Mouse (Mus musculus): ENCODE results near the gene Lhx3. TPM values are rescaled to one million over a fixed set of nuclear protein-coding genes. Genes with fewer than 3 reads are reported as not detected.

The Lhx3 gene
- polyA plus RNA-seq, 1 experiment from 2014 or later, result not detected

DNA sequence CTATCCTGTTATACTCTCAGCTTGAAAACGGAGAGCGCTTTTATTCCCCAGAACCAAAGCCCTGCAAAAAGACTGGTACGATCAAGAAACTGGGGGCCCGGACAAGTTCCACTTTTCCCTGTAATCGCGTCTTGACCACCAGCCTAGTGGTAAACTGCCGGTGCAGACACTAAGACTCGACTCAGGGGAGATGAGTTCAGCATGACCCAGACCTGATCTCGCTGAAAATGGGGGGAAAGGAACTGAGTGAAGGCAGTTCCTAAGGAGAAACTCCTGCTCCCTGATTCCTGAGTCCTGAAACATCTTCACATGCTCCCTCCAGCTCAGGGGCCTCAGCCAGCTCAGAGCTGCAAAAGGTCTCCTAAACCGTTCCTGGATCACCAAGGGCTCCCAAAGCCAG, 2.3 kb downstream of the Lhx3 start:
- TF ChIP-seq CTCF (IDR thresholded peaks at IDR 0.05; ENCODE audit: low read depth), result no peak
- Histone ChIP-seq H3K9me3 (replicated peaks; ENCODE audit: low read length) (no peaks in the 10 kb centered on the region), H3K9ac (ENCODE audit: low read depth, low read length) (no peak overlapping the region), H3K27ac (no peak overlapping the region), H3K4me2 (ENCODE audit: low read length) (no peak overlapping the region), H3K4me1 (replicated peaks; ENCODE audit: insufficient read depth, low read length) (no peaks in the 10 kb centered on the region; the same call in 1 of the 2 replicates), H3K4me3 (replicated peaks; ENCODE audit: low read depth, low read length) (no peak overlapping the region), H3K27me3 (ENCODE audit: insufficient read depth, low read length) (peaks cover 72% of the 10 kb centered on the region), H3K36me3 (ENCODE audit: insufficient read depth, low read length) (peaks cover 5% of the 10 kb centered on the region; the same call in 1 of the 2 replicates)
- WGBS, result 9% methylated on average over 10 of the region's 10 CpGs
- no peak for DNase-seq (ENCODE audit: low spot score)
- no peak for ATAC-seq (replicated peaks; ENCODE audit: low FRiP score, low read depth)

DNA sequence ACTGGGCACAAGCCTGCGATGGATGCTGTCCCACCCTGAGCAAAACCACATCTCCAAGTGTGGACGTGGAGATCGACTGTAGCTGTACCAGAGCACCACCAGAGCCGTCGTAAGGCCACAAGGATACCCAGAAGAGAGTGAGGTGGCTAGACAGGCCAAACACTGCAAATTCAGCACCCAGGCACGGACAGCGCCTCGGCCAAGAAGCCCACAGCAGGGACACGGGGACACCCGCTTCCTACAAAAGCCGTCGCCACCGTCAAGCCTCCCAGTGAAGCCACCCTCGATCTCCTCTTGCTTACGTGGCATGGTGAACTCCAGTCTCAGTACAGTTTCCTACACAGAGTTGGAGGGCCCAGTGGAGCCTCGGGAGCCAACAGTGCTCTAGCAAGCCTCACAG, 3.0 kb downstream of the Lhx3 start:
- H3K4me1 ChIP-seq (replicated peaks; ENCODE audit: insufficient read depth, low read length), result no peaks in the 10 kb centered on the region; the same call in 1 of the 2 replicates
- peak; percentile 69 for DNase-seq (ENCODE audit: low spot score)
- WGBS, result under 1% methylated on average over 16 of the region's 16 CpGs

DNA sequence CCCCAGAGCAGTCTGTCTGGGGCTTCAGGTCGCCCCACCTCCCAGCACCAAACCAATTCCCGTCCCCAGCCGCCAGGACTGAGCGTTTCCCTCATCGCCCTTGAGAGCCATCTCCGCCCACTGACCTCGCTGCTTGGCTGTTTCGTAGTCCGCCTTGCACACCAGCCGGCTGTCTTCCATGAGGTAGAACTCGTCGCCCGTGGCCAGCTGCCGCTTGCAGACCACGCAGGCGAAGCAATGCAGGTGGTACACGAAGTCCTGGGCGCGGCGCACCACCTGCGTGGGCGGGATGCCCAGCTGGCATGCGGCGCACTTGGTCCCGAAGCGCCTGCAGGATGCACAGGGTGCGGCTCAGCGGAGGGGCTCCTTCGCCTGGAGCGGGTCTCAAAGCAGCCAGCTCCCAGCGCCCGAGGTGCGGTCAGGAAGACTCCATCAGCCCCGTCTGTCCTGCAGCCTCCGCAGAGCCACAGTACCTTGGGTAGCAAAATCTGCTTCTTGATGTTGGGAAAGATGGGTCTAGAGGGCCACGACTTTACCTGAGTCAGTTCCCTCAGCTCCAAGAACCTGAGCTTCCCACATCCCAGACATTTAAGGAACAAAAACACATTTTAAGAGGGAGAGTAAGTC, 5.1 kb downstream of the Lhx3 start:
- no peak for TF ChIP-seq CTCF (IDR thresholded peaks at IDR 0.05; ENCODE audit: low read depth)
- Histone ChIP-seq H3K4me3 (replicated peaks; ENCODE audit: low read depth, low read length) (no peak overlapping the region), H3K36me3 (ENCODE audit: insufficient read depth, low read length) (no peaks in the 10 kb centered on the region), H3K9me3 (replicated peaks; ENCODE audit: low read length) (no peaks in the 10 kb centered on the region), H3K27ac (no peak overlapping the region), H3K27me3 (ENCODE audit: insufficient read depth, low read length) (peaks cover 90% of the 10 kb centered on the region), H3K9ac (ENCODE audit: low read depth, low read length) (no peak overlapping the region), H3K4me2 (ENCODE audit: low read length) (no peak overlapping the region), H3K4me1 (replicated peaks; ENCODE audit: insufficient read depth, low read length) (peaks cover 3% of the 10 kb centered on the region)
- ATAC-seq (replicated peaks; ENCODE audit: low FRiP score, low read depth) (no peak), DNase-seq (ENCODE audit: low spot score) (no peak)
- WGBS, result 3% methylated on average over 36 of the region's 36 CpGs

More for the DNA sequence above, 3.0 kb downstream of the Lhx3 start:
- ATAC-seq (replicated peaks; ENCODE audit: low FRiP score, low read depth), result no peak
- Histone ChIP-seq H3K9ac (ENCODE audit: low read depth, low read length) (no peak overlapping the region), H3K27me3 (ENCODE audit: insufficient read depth, low read length) (peaks cover 74% of the 10 kb centered on the region), H3K4me3 (replicated peaks; ENCODE audit: low read depth, low read length) (no peak overlapping the region), H3K27ac (no peak overlapping the region), H3K9me3 (replicated peaks; ENCODE audit: low read length) (no peaks in the 10 kb centered on the region), H3K4me2 (ENCODE audit: low read length) (no peak overlapping the region), H3K36me3 (ENCODE audit: insufficient read depth, low read length) (no peaks in the 10 kb centered on the region)
- no peak for TF ChIP-seq CTCF (IDR thresholded peaks at IDR 0.05; ENCODE audit: low read depth)

DNA sequence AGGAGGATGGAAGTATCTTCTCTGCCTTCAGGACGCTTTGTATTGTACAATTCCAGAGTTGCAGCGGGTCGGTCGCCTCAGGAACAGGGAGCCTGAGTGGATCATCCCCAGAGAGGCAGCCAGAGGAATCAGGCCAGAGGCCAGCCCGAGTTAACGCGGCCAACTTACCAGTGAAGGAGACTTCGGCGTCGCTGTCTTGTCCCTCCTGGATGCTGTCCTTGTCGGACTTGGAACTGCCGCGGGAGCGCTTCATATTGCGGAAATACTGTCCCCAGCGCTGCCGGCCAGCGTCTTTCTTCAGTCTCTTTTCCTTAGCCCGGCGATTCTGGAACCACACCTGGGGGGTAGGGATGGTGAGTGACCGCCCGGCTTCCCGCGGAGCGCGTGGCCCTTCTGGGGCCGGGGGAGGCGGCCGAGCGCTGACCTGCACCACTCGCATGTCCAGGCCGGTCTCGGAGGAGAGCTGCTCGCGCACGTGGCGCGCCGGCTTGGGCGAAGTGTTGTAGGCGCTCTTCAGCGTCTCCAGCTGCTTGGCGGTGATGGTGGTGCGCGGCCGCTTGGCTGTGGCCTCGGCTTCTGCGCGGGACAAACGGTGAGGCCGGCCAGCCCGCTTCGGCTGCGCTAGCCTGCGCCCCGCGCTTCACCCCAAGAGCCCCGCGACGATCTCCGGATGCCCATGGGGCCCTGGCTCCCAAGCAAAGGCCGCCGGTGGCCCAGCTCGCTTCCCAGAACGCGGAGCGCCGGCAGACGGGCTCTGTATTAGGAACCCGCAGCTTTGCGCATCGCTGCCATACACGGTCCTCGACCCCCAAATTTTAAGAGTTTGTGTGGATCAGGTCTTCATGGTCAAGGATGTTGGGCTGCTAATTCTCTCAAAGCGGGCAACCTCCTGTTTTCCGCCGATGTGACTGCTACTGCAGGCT, 5.9 kb downstream of the Lhx3 start:
- no peak overlapping the region for H3K27ac ChIP-seq
- ATAC-seq (replicated peaks; ENCODE audit: low FRiP score, low read depth), result no peak
- peaks cover 3% of the 10 kb centered on the region for H3K4me1 ChIP-seq (replicated peaks; ENCODE audit: insufficient read depth, low read length)
- no peak overlapping the region for H3K4me2 ChIP-seq (ENCODE audit: low read length)
- WGBS, result 3% methylated on average over 77 of the region's 77 CpGs
- H3K27me3 ChIP-seq (ENCODE audit: insufficient read depth, low read length), result peaks cover 90% of the 10 kb centered on the region
- no peak for DNase-seq (ENCODE audit: low spot score)
- H3K9me3 ChIP-seq (replicated peaks; ENCODE audit: low read length), result no peaks in the 10 kb centered on the region
- H3K36me3 ChIP-seq (ENCODE audit: insufficient read depth, low read length), result no peaks in the 10 kb centered on the region
- H3K9ac ChIP-seq (ENCODE audit: low read depth, low read length), result no peak overlapping the region
- H3K4me3 ChIP-seq (replicated peaks; ENCODE audit: low read depth, low read length), result no peak overlapping the region
- TF ChIP-seq CTCF (IDR thresholded peaks at IDR 0.05; ENCODE audit: low read depth), result no peak

DNA sequence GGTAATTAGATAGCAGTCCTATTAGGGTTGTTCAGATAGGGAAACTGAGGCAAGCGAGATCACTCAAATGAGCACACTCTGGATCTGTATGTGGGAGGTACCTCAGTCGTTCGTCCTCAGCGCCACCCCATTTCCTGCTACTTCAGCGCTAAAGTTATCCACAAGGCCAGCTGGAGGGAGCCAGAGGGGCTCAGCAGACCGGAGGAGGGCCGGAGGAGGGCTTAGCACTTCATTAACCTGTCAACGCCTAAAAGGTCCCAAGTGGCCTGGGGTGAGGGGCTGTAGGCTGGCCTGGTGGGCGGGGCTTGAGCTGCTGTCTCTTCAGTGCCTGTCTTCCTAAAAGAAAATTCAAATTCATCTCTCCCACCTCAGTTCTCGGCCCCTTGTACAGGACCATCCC, 9.6 kb downstream of the Lhx3 start:
- peak; percentile 78 for DNase-seq (ENCODE audit: low spot score)
- Histone ChIP-seq H3K4me2 (ENCODE audit: low read length) (peak overlapping the region; percentile 25; the same call in 1 of the 2 replicates), H3K4me1 (replicated peaks; ENCODE audit: insufficient read depth, low read length) (peaks cover 3% of the 10 kb centered on the region), H3K9me3 (replicated peaks; ENCODE audit: low read length) (no peaks in the 10 kb centered on the region), H3K36me3 (ENCODE audit: insufficient read depth, low read length) (no peaks in the 10 kb centered on the region), H3K4me3 (replicated peaks; ENCODE audit: low read depth, low read length) (no peak overlapping the region), H3K9ac (ENCODE audit: low read depth, low read length) (no peak overlapping the region), H3K27ac (no peak overlapping the region), H3K27me3 (ENCODE audit: insufficient read depth, low read length) (peaks cover 66% of the 10 kb centered on the region)
- TF ChIP-seq CTCF (IDR thresholded peaks at IDR 0.05; ENCODE audit: low read depth), result no peak
- WGBS, result 2% methylated on average over 10 of the region's 10 CpGs
- no peak for ATAC-seq (replicated peaks; ENCODE audit: low FRiP score, low read depth)

GRCm38 (mm10) chr2:26194552-26195339, 13.3 kb downstream of the Lhx3 start:
- H3K4me2 ChIP-seq (ENCODE audit: low read length), result no peak overlapping the region
- no peak overlapping the region for H3K9ac ChIP-seq (ENCODE audit: low read depth, low read length)
- TF ChIP-seq CTCF (IDR thresholded peaks at IDR 0.05; ENCODE audit: low read depth), result no peak
- H3K9me3 ChIP-seq (replicated peaks; ENCODE audit: low read length), result no peaks in the 10 kb centered on the region
- WGBS, result 52% methylated on average over 7 of the region's 7 CpGs
- no peak for DNase-seq (ENCODE audit: low spot score)
- ATAC-seq (replicated peaks; ENCODE audit: low FRiP score, low read depth), result no peak
- peaks cover 42% of the 10 kb centered on the region for H3K27me3 ChIP-seq (ENCODE audit: insufficient read depth, low read length)
- no peaks in the 10 kb centered on the region for H3K36me3 ChIP-seq (ENCODE audit: insufficient read depth, low read length)
- no peak overlapping the region for H3K27ac ChIP-seq
- H3K4me3 ChIP-seq (replicated peaks; ENCODE audit: low read depth, low read length), result no peak overlapping the region
- H3K4me1 ChIP-seq (replicated peaks; ENCODE audit: insufficient read depth, low read length), result peaks cover 3% of the 10 kb centered on the region; the same call in 1 of the 2 replicates
